Comparison of ENCODE assay signal across 13 mouse cellular contexts in genomic region chr17:63362196-63362595, GRCm38 (mm10).
DNase-seq lines count a peak whose midpoint lies in the region; ATAC-seq and TF ChIP-seq lines count a peak whose summit lies in the region.
"Had no signal": no experiment of that assay in that cellular context is flagged by ENCODE, and none has a peak within 500 bp of the region (broad histone marks: within the 10 kb centered on the region; RNA-seq: fewer than 3 reads in every experiment).

No protein-coding gene starts in this region.

- no peak for TF ChIP-seq POLR2A in kidney, adult 2 months (IDR thresholded peaks at IDR 0.05; ENCODE audit: low read depth, low read length)

- H3K4me1 ChIP-seq in kidney, adult 2 months (ENCODE audit: control insufficient read depth, insufficient read depth, low read length), result no peaks in the 10 kb centered on the region
- H3K4me1 ChIP-seq: embryonic facial prominence, embryonic 12.5 days had no signal

- no peak overlapping the region for H3K27ac ChIP-seq in kidney, adult 2 months (ENCODE audit: insufficient read depth, low read depth, low read length)
- H3K27ac ChIP-seq: embryonic facial prominence, embryonic 12.5 days; forebrain, embryonic 13.5 days; limb, embryonic 15.5 days had no signal

- WGBS in kidney, adult 2 months, result 68% methylated on average over 3 of the region's 3 CpGs

- H3K36me3 ChIP-seq in kidney, adult 2 months (ENCODE audit: control insufficient read depth, insufficient read depth, low read length), result no peaks in the 10 kb centered on the region
- H3K36me3 ChIP-seq: embryonic facial prominence, embryonic 12.5 days; limb, embryonic 15.5 days had no signal

- DNase-seq in kidney, adult 2 months, result peak; percentile 17
- DNase-seq in kidney, adult 11 months, result no peak
- DNase-seq in 3T3-L1 (ENCODE audit: low read depth, low spot score), result peak; percentile 37
- peak; percentile 34 for DNase-seq in CD4-positive, CD25-positive, alpha-beta regulatory T cell, adult 2 months (ENCODE audit: low read depth, low spot score)
- no peak for DNase-seq in cerebellum, adult 9-10 months
- DNase-seq in right cerebral cortex, postnatal 36 days (ENCODE audit: low spot score in 2 of 2), result no peak
- DNase-seq: cerebellum, adult 2 months; gastrocnemius, postnatal 25 days; kidney, postnatal 25 days had no signal

- H3K27me3 ChIP-seq in kidney, adult 2 months (replicated peaks; ENCODE audit: control insufficient read depth, insufficient read depth, low read length), result no peaks in the 10 kb centered on the region
- H3K27me3 ChIP-seq: embryonic facial prominence, embryonic 12.5 days; forebrain, embryonic 13.5 days; limb, embryonic 15.5 days had no signal

- TF ChIP-seq CTCF in kidney, adult 2 months (conservative IDR thresholded peaks at IDR 0.05; ENCODE audit: insufficient read depth, insufficient read length, low read depth, low read length), result no peak

- no peak overlapping the region for H3K4me3 ChIP-seq in kidney, adult 2 months (ENCODE audit: insufficient read depth, low read depth, low read length)
- H3K4me3 ChIP-seq: embryonic facial prominence, embryonic 12.5 days; forebrain, embryonic 13.5 days; limb, embryonic 15.5 days had no signal

- peak; percentile 47; the same call in 1 of the 2 replicates for ATAC-seq in monocyte, adult 5-6 weeks (replicated peaks; ENCODE audit: insufficient number of reproducible peaks, low FRiP score, low TSS enrichment, poor library complexity, severe bottlenecking)
- ATAC-seq: forebrain, embryonic 13.5 days had no signal

Comparison
In these comparisons a context has a peak if more than half of its experiments do, and no peak if none do; other contexts are left out.
1. DNase-seq: peak in kidney, adult 2 months (single experiment), 3T3-L1 (single experiment) and CD4-positive, CD25-positive, alpha-beta regulatory T cell, adult 2 months (single experiment); none in kidney, adult 11 months (single experiment), cerebellum, adult 9-10 months (single experiment) and right cerebral cortex, postnatal 36 days (0 of 2).